Mouse (Mus musculus) left cerebral cortex, adult 11 months (tissue): Measurements from ENCODE around the gene Scgb2b15.
"Not testable (repeated sequence)": the region's sequence is repeated elsewhere in the genome, so short reads cannot be mapped to it uniquely, and the experiment has no call there.

ENCODE experiments used
- DNase-seq: peaks from one replicate; pipeline ENCODE4 v3.0.0; 2022; ENCODE audit warnings: low spot score

The Scgb2b15 gene

GRCm38 (mm10) chr7:32829562-32829961 lies at the start of gene Scgb2b15:
Gene Scgb2b15, minus strand, starts transcription at chr7:32829662.
- not testable (repeated sequence) for DNase-seq

GRCm38 (mm10) chr7:32836254-32836653 lies 6.8 kb upstream of the Scgb2b15 start, which contains the start of gene Scgb1b15:
Gene Scgb1b15, plus strand, starts transcription at chr7:32836554.
- not testable (repeated sequence) for DNase-seq
